Mouse (Mus musculus): ENCODE data around the gene Hspa12b. TPM values are rescaled to one million over a fixed set of nuclear protein-coding genes. Genes with fewer than 3 reads are reported as not detected.

The Hspa12b gene
- polyA plus RNA-seq, 1 experiment, result 8.0 TPM

GRCm38 (mm10) chr2:131139287-131139686, 12.2 kb downstream of the Hspa12b start:
- no peak overlapping the region for H3K27ac ChIP-seq (ENCODE audit: insufficient read depth, low read length)
- 84% methylated on average over 5 of the region's 5 CpGs for WGBS
- no peaks in the 10 kb centered on the region for H3K27me3 ChIP-seq (ENCODE audit: control insufficient read depth, insufficient read depth, low read length)
- DNase-seq, result no peak
- TF ChIP-seq POLR2A (IDR thresholded peaks at IDR 0.05; ENCODE audit: borderline replicate concordance, insufficient read depth, low read length) (no peak), CTCF (IDR thresholded peaks at IDR 0.05; ENCODE audit: borderline replicate concordance, insufficient read depth, low read depth, low read length) (no peak)
- H3K4me1 ChIP-seq (ENCODE audit: control insufficient read depth, insufficient read depth, low read length), result no peaks in the 10 kb centered on the region
- no peak overlapping the region for H3K4me3 ChIP-seq (replicated peaks; ENCODE audit: insufficient read depth, low read depth, low read length)

GRCm38 (mm10) chr2:131139886-131140532, 12.9 kb downstream of the Hspa12b start:
- H3K27ac ChIP-seq (ENCODE audit: insufficient read depth, low read length), result no peak overlapping the region
- WGBS, result 52% methylated on average over 5 of the region's 5 CpGs
- TF ChIP-seq CTCF (IDR thresholded peaks at IDR 0.05; ENCODE audit: borderline replicate concordance, insufficient read depth, low read depth, low read length), result no peak
- no peak for TF ChIP-seq POLR2A (IDR thresholded peaks at IDR 0.05; ENCODE audit: borderline replicate concordance, insufficient read depth, low read length)
- H3K4me1 ChIP-seq (ENCODE audit: control insufficient read depth, insufficient read depth, low read length), result no peaks in the 10 kb centered on the region
- no peak overlapping the region for H3K4me3 ChIP-seq (replicated peaks; ENCODE audit: insufficient read depth, low read depth, low read length)
- no peak for DNase-seq
- H3K27me3 ChIP-seq (ENCODE audit: control insufficient read depth, insufficient read depth, low read length), result no peaks in the 10 kb centered on the region

GRCm38 (mm10) chr2:131140533-131140905, 13.4 kb downstream of the Hspa12b start:
- TF ChIP-seq CTCF (IDR thresholded peaks at IDR 0.05; ENCODE audit: borderline replicate concordance, insufficient read depth, low read depth, low read length) (no peak), POLR2A (IDR thresholded peaks at IDR 0.05; ENCODE audit: borderline replicate concordance, insufficient read depth, low read length) (no peak)
- H3K4me3 ChIP-seq (replicated peaks; ENCODE audit: insufficient read depth, low read depth, low read length), result no peak overlapping the region
- 60% methylated on average over 5 of the region's 5 CpGs for WGBS
- no peak for DNase-seq
- H3K4me1 ChIP-seq (ENCODE audit: control insufficient read depth, insufficient read depth, low read length), result no peaks in the 10 kb centered on the region
- H3K27ac ChIP-seq (ENCODE audit: insufficient read depth, low read length), result no peak overlapping the region
- H3K27me3 ChIP-seq (ENCODE audit: control insufficient read depth, insufficient read depth, low read length), result no peaks in the 10 kb centered on the region

DNA sequence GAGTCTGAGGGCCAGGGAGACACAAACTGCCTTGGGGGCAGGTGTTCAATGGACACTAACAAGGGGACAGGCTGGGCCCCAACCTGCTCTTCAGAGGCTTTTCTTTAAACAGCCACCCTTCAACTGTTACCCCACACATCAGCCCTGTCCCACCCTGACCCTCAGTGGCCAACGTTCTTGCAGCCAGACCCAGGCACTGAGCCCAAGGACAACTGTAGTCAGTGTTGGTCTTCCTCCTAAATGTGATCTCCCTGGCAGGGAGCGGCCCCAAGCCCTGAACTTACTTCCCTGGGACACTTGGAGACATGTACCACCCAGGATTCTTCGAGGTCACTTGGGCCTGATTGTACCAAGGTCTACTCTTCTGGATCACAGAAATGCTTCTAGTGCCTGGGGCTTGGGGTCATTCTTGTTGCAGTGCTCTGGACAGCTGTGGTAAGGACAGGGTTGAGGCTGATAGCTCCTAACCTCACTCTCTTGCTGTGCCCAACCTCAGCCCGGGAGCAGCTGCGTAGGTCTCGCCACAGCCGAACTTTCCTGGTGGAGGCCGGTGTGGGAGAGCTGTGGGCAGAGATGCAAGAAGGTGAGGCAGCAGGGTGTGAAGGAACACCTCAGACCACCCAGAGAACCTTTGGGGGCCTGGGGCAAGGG, 14.4 kb downstream of the Hspa12b start:
- Histone ChIP-seq H3K4me3 (replicated peaks; ENCODE audit: insufficient read depth, low read depth, low read length) (no peak overlapping the region), H3K4me1 (ENCODE audit: control insufficient read depth, insufficient read depth, low read length) (no peaks in the 10 kb centered on the region), H3K27ac (ENCODE audit: insufficient read depth, low read length) (no peak overlapping the region), H3K27me3 (ENCODE audit: control insufficient read depth, insufficient read depth, low read length) (no peaks in the 10 kb centered on the region)
- no peak for DNase-seq
- TF ChIP-seq CTCF (IDR thresholded peaks at IDR 0.05; ENCODE audit: borderline replicate concordance, insufficient read depth, low read depth, low read length) (no peak), POLR2A (IDR thresholded peaks at IDR 0.05; ENCODE audit: borderline replicate concordance, insufficient read depth, low read length) (no peak)
- WGBS, result 89% methylated on average over 8 of the region's 8 CpGs

DNA sequence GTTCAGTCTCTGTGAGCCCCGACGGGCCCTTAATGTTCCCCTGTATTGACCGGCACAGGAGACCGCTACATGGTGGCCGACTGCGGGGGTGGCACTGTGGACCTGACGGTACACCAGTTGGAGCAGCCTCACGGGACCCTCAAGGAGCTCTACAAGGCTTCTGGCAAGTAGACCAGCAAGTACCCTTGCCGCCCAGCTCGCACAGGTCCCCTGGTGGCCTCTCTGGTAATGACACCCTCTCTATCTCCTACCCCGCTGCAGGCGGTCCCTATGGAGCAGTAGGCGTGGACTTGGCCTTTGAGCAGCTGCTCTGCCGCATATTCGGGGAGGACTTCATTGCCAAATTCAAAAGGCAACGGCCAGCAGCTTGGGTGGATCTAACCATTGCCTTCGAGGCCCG, 15.5 kb downstream of the Hspa12b start:
- Histone ChIP-seq H3K4me3 (replicated peaks; ENCODE audit: insufficient read depth, low read depth, low read length) (no peak overlapping the region), H3K4me1 (ENCODE audit: control insufficient read depth, insufficient read depth, low read length) (no peaks in the 10 kb centered on the region), H3K27me3 (ENCODE audit: control insufficient read depth, insufficient read depth, low read length) (no peaks in the 10 kb centered on the region), H3K27ac (ENCODE audit: insufficient read depth, low read length) (no peak overlapping the region)
- WGBS, result 25% methylated on average over 18 of the region's 18 CpGs
- peak in 1 of 2 experiments; percentile 20 for DNase-seq
- TF ChIP-seq POLR2A (IDR thresholded peaks at IDR 0.05; ENCODE audit: borderline replicate concordance, insufficient read depth, low read length), result no peak
- TF ChIP-seq CTCF (IDR thresholded peaks at IDR 0.05; ENCODE audit: borderline replicate concordance, insufficient read depth, low read depth, low read length), result peak; percentile 51

- no peak for DNase-seq
- Histone ChIP-seq H3K4me1 (ENCODE audit: control insufficient read depth, insufficient read depth, low read length) (no peaks in the 10 kb centered on the region), H3K27ac (ENCODE audit: insufficient read depth, low read length) (no peak overlapping the region), H3K27me3 (ENCODE audit: control insufficient read depth, insufficient read depth, low read length) (no peaks in the 10 kb centered on the region), H3K4me3 (replicated peaks; ENCODE audit: insufficient read depth, low read depth, low read length) (no peak overlapping the region)
- 65% methylated on average over 22 of the region's 22 CpGs for WGBS
- TF ChIP-seq CTCF (IDR thresholded peaks at IDR 0.05; ENCODE audit: borderline replicate concordance, insufficient read depth, low read depth, low read length) (no peak), POLR2A (IDR thresholded peaks at IDR 0.05; ENCODE audit: borderline replicate concordance, insufficient read depth, low read length) (no peak)
Observed at GRCm38 (mm10) chr2:131143007-131143780, 16.1 kb downstream of the Hspa12b start.

- no peaks in the 10 kb centered on the region for H3K4me1 ChIP-seq (ENCODE audit: control insufficient read depth, insufficient read depth, low read length)
- DNase-seq, result no peak
- H3K4me3 ChIP-seq (replicated peaks; ENCODE audit: insufficient read depth, low read depth, low read length), result no peak overlapping the region
- H3K27me3 ChIP-seq (ENCODE audit: control insufficient read depth, insufficient read depth, low read length), result no peaks in the 10 kb centered on the region
- no peak overlapping the region for H3K27ac ChIP-seq (ENCODE audit: insufficient read depth, low read length)
- WGBS, result 75% methylated on average over 13 of the region's 13 CpGs
- TF ChIP-seq CTCF (IDR thresholded peaks at IDR 0.05; ENCODE audit: borderline replicate concordance, insufficient read depth, low read depth, low read length), result no peak
- no peak for TF ChIP-seq POLR2A (IDR thresholded peaks at IDR 0.05; ENCODE audit: borderline replicate concordance, insufficient read depth, low read length)
Observed at GRCm38 (mm10) chr2:131145121-131145520, 18.0 kb downstream of the Hspa12b start.

All from cerebellum, adult 2 months (tissue).